Mouse (Mus musculus) spleen, adult 18-20 months (tissue): ENCODE measurements around the gene Rad51ap2.

Experiments used
- DNase-seq, 2 experiments: peaks; one replicate each; pipeline ENCODE4 v3.0.0; 2022; ENCODE audit warnings: mixed read lengths in 2 of 2

Rad51ap2 gene

DNA sequence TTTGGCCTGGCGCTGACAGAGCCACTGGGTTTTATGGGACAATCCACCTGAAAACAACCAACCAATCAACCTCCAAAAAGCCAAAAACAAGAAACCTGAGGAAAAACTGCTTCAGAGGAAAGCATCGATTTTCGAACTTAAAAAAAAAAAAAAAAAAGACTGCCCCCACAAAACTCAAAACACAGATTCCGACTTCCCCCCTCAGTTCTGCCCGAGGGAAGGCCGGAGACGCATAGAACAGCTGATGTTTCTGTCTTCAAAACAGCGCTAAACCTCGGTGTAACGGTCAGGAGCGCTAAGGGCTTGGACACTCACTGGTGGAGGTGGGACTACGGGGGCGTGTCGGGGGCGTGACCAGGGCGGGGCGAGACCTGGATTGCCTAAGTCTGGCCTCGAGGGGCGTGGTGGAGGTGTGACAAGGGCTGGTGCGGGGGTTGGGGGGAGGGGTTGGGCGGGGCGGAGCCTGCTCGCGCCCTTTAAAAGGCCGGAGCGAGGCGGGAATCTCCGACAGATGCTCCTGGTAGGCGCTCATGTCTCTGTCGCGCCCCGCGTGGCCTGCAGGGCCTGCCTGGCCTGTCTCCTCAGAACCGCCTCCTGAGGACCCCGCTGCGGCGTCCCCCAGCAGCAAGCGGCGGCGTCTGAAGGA is at the start of gene Rad51ap2:
Gene Rad51ap2, plus strand, starts transcription at position 531 of the 646 bp plus-strand sequence.
- peak; percentile 24 to 48 for DNase-seq

GRCm38 (mm10) chr12:11407679-11408078 is 48.2 kb upstream of the Rad51ap2 start:
- no peak for DNase-seq

- no peak for DNase-seq
Observed at GRCm38 (mm10) chr12:11418112-11418511, 37.8 kb upstream of the Rad51ap2 start.

- no peak for DNase-seq
Observed at GRCm38 (mm10) chr12:11427396-11427795, 28.5 kb upstream of the Rad51ap2 start.

- DNase-seq: no peak
Observed at GRCm38 (mm10) chr12:11433126-11433525, 22.8 kb upstream of the Rad51ap2 start.

GRCm38 (mm10) chr12:11433716-11434115 is 22.2 kb upstream of the Rad51ap2 start:
- no peak for DNase-seq

DNA sequence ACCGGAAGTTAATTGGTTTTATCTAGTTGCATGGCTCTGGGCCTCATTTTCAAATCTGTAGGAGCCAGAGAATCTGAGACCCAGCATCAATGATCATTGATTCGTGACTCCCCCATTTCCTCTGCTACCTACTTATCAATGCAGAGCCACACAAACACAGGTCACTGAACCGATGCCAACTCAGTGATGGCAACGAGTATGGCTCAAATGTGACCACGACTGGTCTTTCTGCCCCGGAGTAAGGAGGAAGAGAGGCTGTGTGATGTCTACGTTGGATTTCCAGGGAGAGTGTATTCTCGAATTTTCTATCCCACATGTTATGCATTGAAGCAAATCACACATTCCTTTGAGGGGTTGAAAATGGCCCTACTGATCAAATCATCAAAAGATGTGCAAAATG is 21.4 kb upstream of the Rad51ap2 start:
- no peak for DNase-seq

- no peak for DNase-seq
Observed at GRCm38 (mm10) chr12:11435246-11436022, 20.4 kb upstream of the Rad51ap2 start.

DNA sequence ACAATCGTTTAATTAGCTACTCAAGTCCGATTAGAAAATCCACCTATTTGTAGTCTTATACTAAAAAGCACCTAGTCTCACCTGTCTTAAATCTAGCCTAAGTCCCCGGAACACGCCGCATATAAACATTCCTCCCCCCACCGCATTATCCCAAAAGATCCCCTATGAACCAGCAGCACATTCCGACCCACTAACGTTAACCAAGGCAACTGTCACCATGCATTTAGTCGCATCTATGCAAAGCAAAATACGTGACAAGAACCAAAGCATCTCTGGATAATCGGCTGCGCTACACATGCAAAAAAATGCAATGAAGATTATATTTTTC is 19.9 kb upstream of the Rad51ap2 start:
- no peak for DNase-seq

- DNase-seq: no peak
Observed at GRCm38 (mm10) chr12:11436497-11437265, 19.2 kb upstream of the Rad51ap2 start, which contains the start of gene Vsnl1. Gene Vsnl1 (minus strand): TSS chr12:11436613.

DNA sequence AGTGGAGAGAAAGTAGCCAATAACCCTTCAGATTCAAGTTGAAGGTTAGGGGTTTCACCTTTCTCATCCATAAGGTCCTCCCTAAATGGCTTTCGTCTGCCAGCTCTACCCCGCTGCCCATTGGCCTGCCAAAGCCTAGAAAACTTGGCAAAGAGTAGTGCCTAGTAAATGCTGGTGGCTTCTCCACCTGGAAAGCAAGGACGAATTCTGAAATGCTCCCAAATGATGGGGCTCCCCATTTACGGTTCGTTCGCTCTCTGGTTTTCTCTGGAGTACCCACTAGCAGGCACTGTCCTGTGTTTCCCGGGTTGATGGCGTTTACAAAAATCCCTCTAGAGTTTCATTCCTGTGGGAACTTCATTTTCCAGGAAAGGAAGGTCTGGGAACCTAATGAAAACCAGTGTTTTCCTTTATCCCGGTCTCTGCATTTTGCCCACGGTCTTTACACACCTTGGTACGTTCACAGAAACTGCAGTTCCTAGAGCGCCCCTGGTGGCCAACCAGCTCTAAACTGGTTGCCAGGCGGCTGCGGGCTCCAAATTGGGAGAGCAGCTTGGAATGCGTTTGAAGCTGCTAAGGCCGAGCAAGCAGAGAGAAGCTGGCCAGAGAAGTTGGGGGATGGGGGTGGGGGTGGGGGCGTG is 18.5 kb upstream of the Rad51ap2 start:
- peak; percentile 6 to 49 for DNase-seq

- no peak for DNase-seq
Observed at GRCm38 (mm10) chr12:11437907-11438447, 17.9 kb upstream of the Rad51ap2 start.

DNA sequence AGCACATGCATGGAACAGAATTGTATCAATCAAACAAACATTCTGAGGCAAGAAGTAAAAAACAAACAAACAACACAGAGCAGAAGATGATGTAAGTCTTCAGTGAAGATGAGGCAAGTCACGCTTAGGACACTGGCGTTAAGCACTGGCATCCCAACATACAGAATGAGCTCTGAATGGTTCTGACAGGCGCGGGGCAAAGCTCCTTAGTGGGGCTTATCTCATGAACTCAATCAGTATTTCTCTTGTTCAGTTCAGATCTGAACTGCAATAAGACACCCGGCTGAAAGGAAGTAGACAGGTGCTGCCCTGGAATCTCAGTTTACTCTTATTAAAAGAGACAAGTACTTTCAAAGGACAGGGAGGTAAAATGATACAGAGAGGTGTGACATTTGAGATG is 1.7 kb upstream of the Rad51ap2 start:
- no peak for DNase-seq

DNA sequence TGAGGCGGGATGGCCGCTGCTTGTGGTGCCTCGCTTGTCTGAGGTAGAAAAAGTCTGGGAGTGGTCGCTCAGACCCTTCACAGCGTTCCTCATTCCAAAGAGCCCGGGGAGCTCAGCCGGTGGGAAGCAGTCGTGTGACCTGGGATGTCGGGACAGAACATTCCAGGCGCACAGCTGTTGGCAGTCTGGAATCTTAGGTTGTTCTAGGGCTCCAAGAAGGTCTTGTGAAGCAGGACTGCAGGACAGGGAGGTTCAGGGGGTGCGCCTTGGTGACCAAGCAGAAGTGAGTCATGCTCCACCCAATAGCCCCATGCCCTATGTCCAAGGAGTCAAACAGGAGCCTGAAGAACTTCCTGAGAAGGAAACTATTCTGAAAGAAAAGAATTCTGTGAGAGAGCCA is 334 bp downstream of the Rad51ap2 start:
- no peak for DNase-seq

DNA sequence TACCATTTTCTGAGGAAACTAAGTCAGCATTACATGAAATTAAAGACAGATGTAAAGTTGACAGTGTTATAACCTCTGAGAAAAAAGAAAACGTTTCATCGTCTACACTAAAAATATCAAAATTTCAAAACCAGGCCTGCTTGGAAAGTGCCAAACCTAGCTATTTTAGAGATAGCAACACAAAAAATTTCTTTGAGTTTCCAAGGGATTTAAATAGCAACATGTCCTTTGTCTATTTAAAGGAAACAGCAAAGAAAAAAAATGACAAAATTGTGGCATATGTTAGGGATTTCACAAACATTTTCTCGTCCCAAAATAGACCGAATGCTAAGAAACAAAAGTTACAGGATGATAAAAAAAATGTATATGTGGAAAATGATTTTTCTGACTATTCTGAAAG is 753 bp downstream of the Rad51ap2 start:
- no peak for DNase-seq
